Mouse (Mus musculus) bone marrow macrophage, adult 2 months (primary cell): ENCODE measurements around the gene Mbd5.

Source experiments
- CTCF ChIP-seq: IDR thresholded peaks from 2 replicates; pipeline ENCODE4 v1.5.1; 2012; ENCODE audit warnings: low read depth, mild to moderate bottlenecking, low read length, moderate library complexity
- POLR2A ChIP-seq: IDR thresholded peaks from 2 replicates; pipeline ENCODE4 v1.6.1; 2012; ENCODE audit warnings: mild to moderate bottlenecking, low read depth, low read length, borderline replicate concordance

- TF ChIP-seq CTCF, result no peak
- TF ChIP-seq POLR2A, result no peak
These were observed 33.5 kb upstream of the Mbd5 start for GRCm38 (mm10) chr2:48915832-48916231.
